Mouse (Mus musculus): Measurements from ENCODE around the gene Mgat4a.

DNA sequence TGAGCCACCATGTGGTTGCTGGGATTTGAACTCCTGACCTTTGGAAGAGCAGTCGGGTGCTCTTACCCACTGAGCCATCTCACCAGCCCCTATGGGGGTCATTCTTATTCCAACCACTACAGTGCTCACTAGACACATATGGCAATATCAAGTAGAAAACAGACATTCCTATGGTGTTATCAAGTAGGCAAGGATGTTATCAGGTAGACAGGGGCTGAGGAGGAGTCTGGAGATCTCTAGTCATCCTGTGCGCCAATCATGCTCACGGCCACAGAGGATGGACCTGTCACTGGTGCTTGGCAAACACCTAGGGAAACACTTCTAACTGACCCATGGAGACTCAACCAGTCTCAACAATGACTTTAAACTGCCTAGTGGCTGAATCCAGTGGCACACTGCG lies 56.2 kb downstream of the Mgat4a start:
- TF ChIP-seq ZKSCAN1 (IDR thresholded peaks at IDR 0.05; ENCODE audit: borderline replicate concordance, low read depth, low read length) (no peak), CTCF (conservative IDR thresholded peaks at IDR 0.05 in 1 of 2, IDR thresholded peaks at IDR 0.05 in 1 of 2; ENCODE audit: low read depth in 2 of 2, low read length in 2 of 2) (no peak), POLR2A (IDR thresholded peaks at IDR 0.05; ENCODE audit: low read depth, low read length) (no peak), JUND (conservative IDR thresholded peaks at IDR 0.05; ENCODE audit: low read depth, low read length) (no peak), E2F4 (IDR thresholded peaks at IDR 0.05; ENCODE audit: insufficient replicate concordance, low read depth, low read length) (no peak), GABPA (IDR thresholded peaks at IDR 0.05; ENCODE audit: insufficient replicate concordance, low read depth, low read length) (no peak), ZNF384 (IDR thresholded peaks at IDR 0.05; ENCODE audit: low read depth, low read length) (no peak), JUN (IDR thresholded peaks at IDR 0.05; ENCODE audit: insufficient read depth, low read depth, low read length) (no peak)
